Mouse (Mus musculus) MEL (cell line): ENCODE results near the gene Dhrs13. TPM values are rescaled to one million over a fixed set of nuclear protein-coding genes. Genes with fewer than 3 reads are reported as not detected.
"Not testable (repeated sequence)": the region's sequence is repeated elsewhere in the genome, so short reads cannot be mapped to it uniquely, and the experiment has no call there.

Experiments
- DNase-seq: peaks from one replicate; pipeline ENCODE4 v3.0.0; 2011; ENCODE audit warnings: low read depth, low spot score
- H3K27ac ChIP-seq: 2 replicates; pipeline ENCODE4 v1.5.1; 2012; ENCODE audit warnings: low read depth, mild to moderate bottlenecking, control low read depth, low read length, moderate library complexity; ENCODE audit not compliant: control insufficient read depth
- H3K27me3 ChIP-seq, 2 experiments: fragments of 150-350 bp in 1 of 2; sonication (generic) in 1 of 2; 2 replicates each; pipeline ENCODE4 v1.6.1; 2012; ENCODE audit warnings: low read length in 2 of 2, mild to moderate bottlenecking in 2 of 2, improper control_type of control experiment in 1 of 2, moderate library complexity in 1 of 2; ENCODE audit not compliant: insufficient read depth in 2 of 2, control insufficient read depth in 1 of 2
- H3K36me3 ChIP-seq, 2 experiments: 2 replicates each; pipeline ENCODE4 v1.6.1; 2012 to 2014; ENCODE audit warnings: low read length in 2 of 2, improper control_type of control experiment in 1 of 2, inconsistent platforms in 1 of 2, mild to moderate bottlenecking in 1 of 2; ENCODE audit not compliant: insufficient read depth in 2 of 2, control insufficient read depth in 1 of 2
- H3K4me1 ChIP-seq, 2 experiments: fragments of 150-350 bp in 1 of 2; sonication (generic) in 1 of 2; 2 replicates each; pipeline ENCODE4 v1.6.1; 2012; ENCODE audit warnings: low read length in 2 of 2, improper control_type of control experiment in 1 of 2, mild to moderate bottlenecking in 1 of 2; ENCODE audit not compliant: insufficient read depth in 2 of 2, control insufficient read depth in 1 of 2
- H3K4me3 ChIP-seq, 2 experiments: fragments of 150-350 bp in 1 of 2; sonication (generic) in 1 of 2; 2 replicates each; pipeline ENCODE4 v1.5.1; 2012; ENCODE audit warnings: low read depth in 2 of 2, low read length in 2 of 2, mild to moderate bottlenecking in 2 of 2, moderate library complexity in 2 of 2, control low read depth in 1 of 2, improper control_type of control experiment in 1 of 2; ENCODE audit not compliant: control insufficient read depth in 1 of 2, insufficient read depth in 1 of 2
- H3K79me2 ChIP-seq: 2 replicates; pipeline ENCODE4 v1.6.1; 2012; ENCODE audit warnings: mild to moderate bottlenecking, low read length, moderate library complexity; ENCODE audit not compliant: control insufficient read depth, poor library complexity, insufficient read depth
- H3K9ac ChIP-seq: 2 replicates; pipeline ENCODE4 v1.6.1; 2012; ENCODE audit warnings: low read depth, mild to moderate bottlenecking, control low read depth, low read length, moderate library complexity; ENCODE audit not compliant: control insufficient read depth, poor library complexity, severe bottlenecking
- H3K9me3 ChIP-seq: fragments of 150-350 bp; sonication (generic); replicated peaks from 2 replicates; pipeline ENCODE4 v1.6.1; 2012; ENCODE audit warnings: mild to moderate bottlenecking, low read length, improper control_type of control experiment, moderate library complexity; ENCODE audit not compliant: insufficient read depth
- BHLHE40 ChIP-seq: IDR thresholded peaks from 2 replicates; pipeline ENCODE4 v1.6.1; 2012; ENCODE audit warnings: low read depth, mild to moderate bottlenecking, inconsistent platforms, low read length, improper control_type of control experiment, borderline replicate concordance
- CHD1 ChIP-seq: IDR thresholded peaks from 2 replicates; pipeline ENCODE4 v1.6.1; 2012; ENCODE audit warnings: low read depth, mild to moderate bottlenecking, inconsistent platforms, low read length, improper control_type of control experiment
- CTCF ChIP-seq, 3 experiments: IDR thresholded peaks in 2 of 3; conservative IDR thresholded peaks in 1 of 3; 2 replicates each; pipeline ENCODE4 v1.5.1; 2011 to 2012; ENCODE audit warnings: low read length in 3 of 3, low read depth in 2 of 3, mild to moderate bottlenecking in 2 of 3, improper control_type of control experiment in 1 of 3, inconsistent platforms in 1 of 3, mixed read lengths in 1 of 3, moderate library complexity in 1 of 3; ENCODE audit not compliant: control insufficient read depth in 1 of 3, insufficient read depth in 1 of 3, poor library complexity in 1 of 3, severe bottlenecking in 1 of 3
- E2F4 ChIP-seq: IDR thresholded peaks from 2 replicates; pipeline ENCODE4 v1.6.1; 2011; ENCODE audit warnings: low read depth, low read length, improper control_type of control experiment, borderline replicate concordance
- ELF1 ChIP-seq: IDR thresholded peaks from 2 replicates; pipeline ENCODE4 v1.6.1; 2014; ENCODE audit warnings: low read depth, mild to moderate bottlenecking, inconsistent platforms, low read length, improper control_type of control experiment, moderate library complexity
- EP300 ChIP-seq, 2 experiments: IDR thresholded peaks; 2 replicates each; pipeline ENCODE4 v1.6.1; 2011; ENCODE audit warnings: improper control_type of control experiment in 2 of 2, low read length in 2 of 2, low read depth in 1 of 2, mild to moderate bottlenecking in 1 of 2
- JUND ChIP-seq: IDR thresholded peaks from 2 replicates; pipeline ENCODE4 v1.6.1; 2011; ENCODE audit warnings: low read depth, mild to moderate bottlenecking, improper control_type of control experiment, low read length
- MAX ChIP-seq: IDR thresholded peaks from 2 replicates; pipeline ENCODE4 v1.6.1; 2011; ENCODE audit warnings: low read length, improper control_type of control experiment
- MAZ ChIP-seq: IDR thresholded peaks from 2 replicates; pipeline ENCODE4 v1.6.1; 2012; ENCODE audit warnings: low read depth, mild to moderate bottlenecking, inconsistent platforms, low read length, improper control_type of control experiment
- MEF2A ChIP-seq: IDR thresholded peaks from 2 replicates; pipeline ENCODE4 v1.6.1; 2014; ENCODE audit warnings: low read depth, mild to moderate bottlenecking, inconsistent platforms, low read length, improper control_type of control experiment; ENCODE audit not compliant: poor library complexity, insufficient replicate concordance, severe bottlenecking; ENCODE audit errors: extremely low read depth
- MXI1 ChIP-seq: IDR thresholded peaks from 2 replicates; pipeline ENCODE4 v1.6.1; 2011; ENCODE audit warnings: mild to moderate bottlenecking, low read depth, low read length, improper control_type of control experiment
- MYB ChIP-seq: IDR thresholded peaks from 2 replicates; pipeline ENCODE4 v1.6.1; 2011; ENCODE audit warnings: mild to moderate bottlenecking, low read depth, low read length, improper control_type of control experiment
- MYC ChIP-seq: IDR thresholded peaks from 2 replicates; pipeline ENCODE4 v1.6.1; 2011; ENCODE audit warnings: low read depth, mild to moderate bottlenecking, low read length, improper control_type of control experiment, moderate library complexity
- NELFE ChIP-seq: IDR thresholded peaks from 2 replicates; pipeline ENCODE4 v1.6.1; 2011; ENCODE audit warnings: low read depth, low read length, improper control_type of control experiment
- RAD21 ChIP-seq: IDR thresholded peaks from 2 replicates; pipeline ENCODE4 v1.6.1; 2011; ENCODE audit warnings: mild to moderate bottlenecking, low read depth, low read length, improper control_type of control experiment
- RCOR1 ChIP-seq: IDR thresholded peaks from 2 replicates; pipeline ENCODE4 v1.6.1; 2012; ENCODE audit warnings: low read depth, mild to moderate bottlenecking, inconsistent platforms, low read length, improper control_type of control experiment
- SMC3 ChIP-seq: IDR thresholded peaks from 2 replicates; pipeline ENCODE4 v1.6.1; 2011; ENCODE audit warnings: low read depth, low read length, improper control_type of control experiment
- UBTF ChIP-seq: IDR thresholded peaks from 2 replicates; pipeline ENCODE4 v1.6.1; 2012; ENCODE audit warnings: low read depth, mild to moderate bottlenecking, inconsistent platforms, low read length, improper control_type of control experiment, moderate library complexity, borderline replicate concordance; ENCODE audit not compliant: insufficient read depth
- USF1 ChIP-seq: IDR thresholded peaks from 2 replicates; pipeline ENCODE4 v1.6.1; 2014; ENCODE audit warnings: low read depth, mild to moderate bottlenecking, inconsistent platforms, low read length, improper control_type of control experiment, moderate library complexity
- ZC3H11A ChIP-seq: IDR thresholded peaks from 2 replicates; pipeline ENCODE4 v1.6.1; 2012; ENCODE audit warnings: low read depth, mild to moderate bottlenecking, inconsistent platforms, low read length, improper control_type of control experiment
- ZMIZ1 ChIP-seq: IDR thresholded peaks from 2 replicates; pipeline ENCODE4 v1.6.1; 2012; ENCODE audit warnings: low read depth, mild to moderate bottlenecking, inconsistent platforms, low read length, improper control_type of control experiment, moderate library complexity
- ZNF384 ChIP-seq: IDR thresholded peaks from 2 replicates; pipeline ENCODE4 v1.6.1; 2012; ENCODE audit warnings: low read depth, mild to moderate bottlenecking, inconsistent platforms, low read length, improper control_type of control experiment
- polyA plus RNA-seq, 2 experiments: library from polyadenylated mRNA; stranded (reverse) in 1 of 2; unstranded in 1 of 2; fragments of >175 nt in 1 of 2; fragments of >200 nt in 1 of 2; gene quantifications; 2 replicates each; pipeline versions ENCODE4 v1.2.1 to v1.2.4; 2012; ENCODE audit warnings: low replicate concordance in 2 of 2, low read depth in 1 of 2; ENCODE audit not compliant: insufficient read length in 2 of 2, insufficient read depth in 1 of 2, missing spikeins in 1 of 2
- total RNA-seq: library from RNA; depleted of rRNA; stranded (reverse); fragments of 300-350 nt; gene quantifications from 2 replicates; pipeline ENCODE4 v1.2.3, GENCODE M21; 2012

Dhrs13 gene
- total and polyA plus RNA-seq, 3 experiments: 27.9 to 36.7 TPM; not detected in 1

DNA sequence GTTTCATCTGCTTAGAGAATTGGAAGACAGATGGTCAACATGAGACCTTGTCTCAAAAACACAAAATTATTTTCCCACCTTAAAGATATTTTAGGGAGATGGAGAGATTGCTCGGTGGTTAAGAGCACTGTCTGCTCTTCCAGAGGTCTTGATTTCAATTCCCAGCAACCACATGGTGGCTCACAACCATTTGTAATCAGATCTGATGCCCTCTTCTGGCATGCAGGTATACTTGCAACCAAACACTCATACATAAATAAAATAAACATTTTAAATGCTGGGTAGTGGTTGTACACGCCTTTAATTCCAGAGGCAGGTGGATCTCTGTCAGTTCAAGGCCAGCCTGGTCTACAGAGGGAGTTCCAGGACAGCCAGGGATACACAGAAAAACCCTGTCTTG lies 8.8 kb downstream of the Dhrs13 start:
- Histone ChIP-seq H3K27me3 (no peaks in the 10 kb centered on the region), H3K4me3 (no peak overlapping the region), H3K9ac (no peak overlapping the region), H3K36me3 (no peaks in the 10 kb centered on the region), H3K27ac (no peak overlapping the region), H3K9me3 (no peaks in the 10 kb centered on the region), H3K79me2 (no peaks in the 10 kb centered on the region), H3K4me1 (no peaks in the 10 kb centered on the region)
- TF ChIP-seq UBTF (no peak), MYB (no peak), ELF1 (no peak), ZMIZ1 (no peak), MYC (peak; percentile 65), SMC3 (peak; percentile 43), E2F4 (no peak), USF1 (no peak), CTCF (IDR thresholded peaks at IDR 0.05 in 2 of 3, conservative IDR thresholded peaks at IDR 0.05 in 1 of 3; ENCODE audit: control insufficient read depth in 1 of 3, insufficient read depth in 1 of 3, low read depth in 2 of 3, low read length in 3 of 3, poor library complexity in 1 of 3, severe bottlenecking in 1 of 3) (peak in 2 of 3 experiments; percentile 5 to 65; a peak in 2 of 6 replicates)
- DNase-seq: no peak

DNA sequence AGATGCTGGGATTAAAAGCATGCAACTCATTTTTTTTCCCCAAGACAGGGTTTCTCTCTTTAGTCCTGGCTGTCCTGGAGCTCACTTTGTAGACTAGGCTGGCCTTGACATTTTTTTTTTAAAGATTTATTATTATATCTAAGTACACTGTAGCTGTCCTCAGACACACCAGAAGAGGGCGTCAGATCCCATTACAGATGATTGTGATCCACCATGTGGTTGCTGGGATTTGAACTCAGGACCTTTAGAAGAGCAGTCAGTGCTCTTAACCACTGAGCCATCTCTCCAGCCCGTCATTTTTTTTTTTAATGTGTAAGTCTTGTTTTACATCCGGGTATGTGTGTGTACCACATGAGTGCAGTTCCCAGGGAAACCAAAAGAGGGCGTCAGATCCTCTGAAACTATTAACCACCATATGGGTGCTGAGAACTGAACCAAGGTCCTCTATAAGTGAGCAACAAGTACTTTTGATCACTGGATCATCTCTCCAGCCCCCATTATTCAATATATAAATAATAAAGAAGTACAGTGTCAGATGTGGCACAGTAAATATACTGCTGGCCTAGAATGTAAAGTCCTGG lies 10.3 kb downstream of the Dhrs13 start:
- H3K79me2 ChIP-seq, H3K27ac ChIP-seq, H3K4me3 ChIP-seq, H3K9ac ChIP-seq, H3K36me3 ChIP-seq, H3K9me3 ChIP-seq, H3K27me3 ChIP-seq, H3K4me1 ChIP-seq: not testable (repeated sequence)
- peak; percentile 35 for DNase-seq
- TF ChIP-seq RAD21: peak; percentile 9
- TF ChIP-seq CTCF (IDR thresholded peaks at IDR 0.05 in 2 of 3, conservative IDR thresholded peaks at IDR 0.05 in 1 of 3; ENCODE audit: control insufficient read depth in 1 of 3, insufficient read depth in 1 of 3, low read depth in 2 of 3, low read length in 3 of 3, poor library complexity in 1 of 3, severe bottlenecking in 1 of 3): peak in 2 of 3 experiments; percentile 25 to 41; a peak in 3 of 6 replicates
- TF ChIP-seq ZNF384: 0 out of 2 replicates have a peak, but pooled peaks have one; percentile 20

DNA sequence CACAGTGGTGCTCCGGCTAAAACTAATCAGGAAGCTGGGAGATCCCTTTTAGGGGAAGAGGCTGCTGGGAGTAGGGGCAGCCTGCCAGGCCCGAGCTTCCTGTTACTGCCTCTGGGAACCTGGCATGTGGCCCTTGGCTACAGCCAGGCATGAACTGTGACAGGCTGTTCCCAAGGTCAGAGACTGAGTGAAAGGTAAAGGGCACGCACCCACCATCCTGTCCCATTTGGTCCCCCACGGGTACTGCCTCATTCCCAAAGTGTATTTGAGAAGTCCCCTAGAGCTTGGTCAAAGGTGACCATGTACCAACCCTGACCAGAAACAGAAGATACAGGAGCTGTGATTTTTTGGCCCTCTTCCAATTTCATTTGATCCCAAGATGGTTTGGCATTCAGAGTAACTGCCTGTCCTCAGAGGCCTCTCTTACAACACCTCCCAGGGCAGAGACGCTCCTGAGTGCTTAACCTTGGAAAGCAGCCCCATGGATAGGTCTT lies 12.7 kb downstream of the Dhrs13 start:
- Histone ChIP-seq H3K27me3 (no peaks in the 10 kb centered on the region), H3K79me2 (no peaks in the 10 kb centered on the region), H3K9ac (no peak overlapping the region), H3K4me1 (peaks cover 0 to 3% of the 10 kb centered on the region in 2 experiments; a peak in 1 of 4 replicates), H3K4me3 (no peak overlapping the region), H3K27ac (no peak overlapping the region), H3K36me3 (no peaks in the 10 kb centered on the region), H3K9me3 (no peaks in the 10 kb centered on the region)
- peak; percentile 35 for DNase-seq
- TF ChIP-seq ELF1 (0 out of 2 replicates have a peak, but pooled peaks have one; percentile 16), BHLHE40 (no peak), ZC3H11A (no peak), MXI1 (no peak), USF1 (no peak), ZMIZ1 (no peak), MAZ (no peak), JUND (no peak), MEF2A (no peak), RAD21 (no peak), MAX (0 out of 2 replicates have a peak, but pooled peaks have one; percentile 35), EP300 (IDR thresholded peaks at IDR 0.05; ENCODE audit: low read depth in 1 of 2, low read length in 2 of 2) (0 out of 4 replicates have a peak, but pooled peaks of 1 of the 2 experiments have one; percentile 9), SMC3 (no peak), NELFE (no peak), CTCF (IDR thresholded peaks at IDR 0.05 in 2 of 3, conservative IDR thresholded peaks at IDR 0.05 in 1 of 3; ENCODE audit: control insufficient read depth in 1 of 3, insufficient read depth in 1 of 3, low read depth in 2 of 3, low read length in 3 of 3, poor library complexity in 1 of 3, severe bottlenecking in 1 of 3) (no peak), ZNF384 (no peak), RCOR1 (no peak), E2F4 (no peak), CHD1 (no peak)
